Mouse (Mus musculus) ovary, adult 10 weeks (tissue): ENCODE data around the gene Abhd12. TPM values are rescaled to one million over a fixed set of nuclear protein-coding genes. Genes with fewer than 3 reads are reported as not detected.

Source experiments
- polyA plus RNA-seq: library from polyadenylated mRNA; stranded (reverse); fragments of 350-450 nt; fragmentation: Illumina TruSeq; extraction: RNeasy Lipid Tissue Mini Kit (QIAGEN cat#74804); gene quantifications from one replicate; pipeline ENCODE4 v1.2.3, GENCODE M21; 2014

Abhd12 gene
- polyA plus RNA-seq: 136 TPM

DNA sequence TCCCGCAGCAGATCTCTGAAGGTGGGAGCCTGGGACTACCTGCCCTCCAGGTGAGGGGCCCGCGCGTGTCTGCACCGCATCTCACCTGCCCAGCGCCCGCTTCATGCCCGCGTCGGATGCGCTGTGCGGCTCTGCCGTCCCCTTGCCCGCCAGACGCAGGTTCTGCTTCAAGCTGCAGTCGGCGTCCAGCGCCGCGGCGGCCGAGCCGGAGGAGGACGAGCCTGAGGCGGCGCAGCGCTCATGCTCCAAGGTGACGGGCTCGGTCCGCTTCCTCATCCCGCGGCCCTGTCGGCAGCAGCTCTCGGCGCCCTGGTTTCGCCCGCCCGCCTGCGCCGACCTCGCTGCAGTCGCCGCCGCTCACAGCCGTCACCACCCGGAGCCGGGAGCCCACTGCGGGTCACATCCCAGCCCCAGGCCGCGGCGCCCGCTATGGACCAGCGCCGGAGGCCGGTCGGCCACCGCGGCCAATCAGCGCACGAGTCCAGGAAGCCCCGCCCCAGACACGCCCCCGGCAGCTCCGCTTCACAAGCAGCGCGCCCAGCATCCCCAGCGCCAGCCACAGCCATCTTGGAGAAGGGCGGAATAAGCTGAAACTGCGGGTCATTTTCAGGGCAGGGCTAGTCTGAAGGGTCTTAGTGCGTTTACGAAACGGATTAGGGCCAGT is at the start of gene Abhd12:
Gene Abhd12, minus strand, starts transcription at position 470 of the 664 bp plus-strand sequence.

DNA sequence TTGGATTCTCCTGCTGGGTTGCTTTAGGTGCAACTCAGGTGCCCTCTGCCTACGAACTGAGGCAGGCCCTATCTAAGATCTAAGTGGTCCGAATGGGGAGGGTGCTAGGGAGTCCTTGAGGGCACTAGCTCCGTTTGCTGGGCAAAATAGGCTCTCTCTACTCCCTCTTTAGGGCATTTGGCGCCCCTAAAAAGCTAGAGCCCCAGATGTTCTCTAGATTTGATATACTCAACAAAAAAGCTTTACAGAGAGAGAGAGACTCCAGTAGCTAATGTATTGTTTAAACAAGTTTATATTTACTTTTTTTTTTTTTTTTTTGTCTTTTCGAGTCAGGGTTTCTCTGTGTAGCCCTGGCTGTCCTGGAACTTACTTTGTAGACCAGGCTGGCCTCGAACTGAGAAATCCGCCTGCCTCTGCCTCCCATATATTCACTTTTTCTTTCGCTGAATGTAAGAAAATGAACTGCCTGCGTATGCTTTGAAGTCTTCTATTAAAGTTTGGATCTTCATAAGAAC is 452 bp upstream of the Abhd12 start, which contains the start of gene Gins1:
Gene Gins1, plus strand, starts transcription at position 465 of the 515 bp plus-strand sequence.

DNA sequence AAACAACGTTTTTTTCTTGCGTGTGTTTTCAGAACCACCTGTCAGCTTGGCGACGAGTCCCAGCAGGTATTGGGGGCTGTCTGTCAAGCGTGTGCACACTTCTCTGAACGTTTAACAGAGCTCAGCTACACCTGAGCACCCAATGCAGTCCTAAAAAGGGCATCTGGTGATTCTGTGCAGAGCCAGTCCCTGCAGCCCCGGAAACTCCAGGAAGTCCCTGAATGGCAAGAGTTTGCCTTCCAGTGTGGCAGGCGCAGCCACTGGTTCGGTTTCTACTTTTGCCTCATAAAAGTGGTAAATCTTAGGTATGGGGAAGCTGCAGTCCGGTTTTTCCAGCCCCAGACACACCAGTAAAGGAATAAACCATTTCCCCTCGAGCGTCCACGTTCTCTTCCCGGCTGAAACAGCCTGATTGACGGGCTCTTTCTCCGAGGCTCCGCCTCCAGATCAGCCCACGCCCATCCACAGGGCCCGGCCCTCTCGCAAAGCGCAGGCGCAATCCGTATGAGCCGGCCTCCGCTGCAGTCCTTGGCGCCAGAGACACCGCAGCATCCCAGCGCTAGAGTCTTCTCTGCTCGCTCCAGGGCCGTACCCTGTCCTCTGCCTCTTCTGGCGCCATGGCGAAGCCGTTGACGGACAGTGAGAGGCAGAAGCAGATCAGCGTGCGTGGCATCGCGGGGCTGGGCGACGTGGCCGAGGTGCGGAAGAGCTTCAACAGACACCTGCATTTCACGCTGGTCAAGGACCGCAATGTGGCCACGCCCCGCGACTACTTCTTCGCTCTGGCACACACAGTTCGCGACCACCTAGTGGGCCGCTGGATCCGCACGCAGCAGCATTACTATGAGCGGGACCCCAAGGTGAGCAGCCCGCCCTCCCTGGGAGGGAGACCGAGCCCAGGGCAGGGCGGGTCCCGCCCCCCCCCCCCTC is 118.0 kb downstream of the Abhd12 start, which contains the start of gene Pygb:
Gene Pygb, plus strand, starts transcription at position 485 of the 930 bp plus-strand sequence.

Other genes starting within 250 kb of the Abhd12 start
- 10.3 TPM for gene Acss1, start 236.2 kb downstream of the Abhd12 start, polyA plus RNA-seq
- not detected for gene Vsx1, start 215.4 kb downstream of the Abhd12 start, polyA plus RNA-seq
- gene Entpd6, start 155.7 kb downstream of the Abhd12 start, polyA plus RNA-seq: 1.8 TPM
- 23.2 TPM for gene Pygb, start 118.0 kb downstream of the Abhd12 start, polyA plus RNA-seq
- 20.1 TPM for gene Gins1, start 659 bp upstream of the Abhd12 start, polyA plus RNA-seq
- 7.6 TPM for gene Ninl, start 134.6 kb upstream of the Abhd12 start, polyA plus RNA-seq
- 34.2 TPM for gene Nanp, start 134.7 kb upstream of the Abhd12 start, polyA plus RNA-seq
- gene Gm14151, start 187.6 kb upstream of the Abhd12 start, polyA plus RNA-seq: not detected
- not detected for gene Gm14147, start 193.5 kb upstream of the Abhd12 start, polyA plus RNA-seq